Mouse (Mus musculus): ENCODE data around the gene Elp4. TPM values are rescaled to one million over a fixed set of nuclear protein-coding genes. Genes with fewer than 3 reads are reported as not detected.

The Elp4 gene
- polyA plus RNA-seq, 1 experiment from 2014 or later = 48.5 TPM

- Histone ChIP-seq H3K4me3 (no peak overlapping the region), H3K9ac (replicated peaks) (no peak overlapping the region), H3K4me2 (replicated peaks) (no peak overlapping the region), H3K4me1 (no peaks in the 10 kb centered on the region), H3K27me3 (no peaks in the 10 kb centered on the region), H3K36me3 (no peaks in the 10 kb centered on the region), H3K9me3 (no peaks in the 10 kb centered on the region), H3K27ac (replicated peaks) (no peak overlapping the region)
- WGBS = 93% methylated on average over 1 of the region's 1 CpGs
- no peak for ATAC-seq (ENCODE audit: low FRiP score, low read depth)
These were observed 31.0 kb downstream of the Elp4 start for GRCm38 (mm10) chr2:105873403-105873802.

- H3K4me1 ChIP-seq = no peaks in the 10 kb centered on the region
- H3K36me3 ChIP-seq = no peaks in the 10 kb centered on the region
- no peaks in the 10 kb centered on the region for H3K9me3 ChIP-seq
- H3K9ac ChIP-seq (replicated peaks) = no peak overlapping the region
- no peak for ATAC-seq (ENCODE audit: low FRiP score, low read depth)
- no peaks in the 10 kb centered on the region for H3K27me3 ChIP-seq
- H3K4me2 ChIP-seq (replicated peaks) = no peak overlapping the region
- no peak overlapping the region for H3K27ac ChIP-seq (replicated peaks)
- H3K4me3 ChIP-seq = no peak overlapping the region
- WGBS = 68% methylated on average over 2 of the region's 2 CpGs
These were observed 49.6 kb downstream of the Elp4 start for GRCm38 (mm10) chr2:105854740-105855139.

- Histone ChIP-seq H3K27ac (replicated peaks) (no peak overlapping the region), H3K9ac (replicated peaks) (no peak overlapping the region), H3K9me3 (no peaks in the 10 kb centered on the region), H3K4me1 (no peaks in the 10 kb centered on the region), H3K36me3 (no peaks in the 10 kb centered on the region), H3K27me3 (no peaks in the 10 kb centered on the region), H3K4me2 (replicated peaks) (no peak overlapping the region), H3K4me3 (no peak overlapping the region)
- WGBS = 88% methylated on average over 2 of the region's 2 CpGs
- no peak for ATAC-seq (ENCODE audit: low FRiP score, low read depth)
These were observed 51.4 kb downstream of the Elp4 start for GRCm38 (mm10) chr2:105852971-105853370.

- Histone ChIP-seq H3K27me3 (no peaks in the 10 kb centered on the region), H3K27ac (replicated peaks) (no peak overlapping the region), H3K9me3 (no peaks in the 10 kb centered on the region), H3K36me3 (no peaks in the 10 kb centered on the region), H3K9ac (replicated peaks) (no peak overlapping the region), H3K4me2 (replicated peaks) (no peak overlapping the region), H3K4me3 (no peak overlapping the region), H3K4me1 (no peaks in the 10 kb centered on the region)
- ATAC-seq (ENCODE audit: low FRiP score, low read depth) = no peak
These were observed 52.6 kb downstream of the Elp4 start for GRCm38 (mm10) chr2:105851714-105852293.

- Histone ChIP-seq H3K36me3 (no peaks in the 10 kb centered on the region), H3K4me2 (replicated peaks) (no peak overlapping the region), H3K27me3 (no peaks in the 10 kb centered on the region), H3K4me3 (no peak overlapping the region), H3K27ac (replicated peaks) (no peak overlapping the region), H3K9me3 (no peaks in the 10 kb centered on the region), H3K4me1 (no peaks in the 10 kb centered on the region), H3K9ac (replicated peaks) (no peak overlapping the region)
- 89% methylated on average over 5 of the region's 5 CpGs for WGBS
- no peak for ATAC-seq (ENCODE audit: low FRiP score, low read depth)
These were observed 61.2 kb downstream of the Elp4 start for GRCm38 (mm10) chr2:105843151-105843550.

- 91% methylated on average over 1 of the region's 1 CpGs for WGBS
- no peak overlapping the region for H3K9ac ChIP-seq (replicated peaks)
- H3K4me1 ChIP-seq = no peaks in the 10 kb centered on the region
- peaks cover 4% of the 10 kb centered on the region; the same call in 1 of the 2 replicates for H3K27me3 ChIP-seq
- no peak overlapping the region for H3K4me3 ChIP-seq
- no peak overlapping the region for H3K27ac ChIP-seq (replicated peaks)
- H3K9me3 ChIP-seq = no peaks in the 10 kb centered on the region
- no peak for ATAC-seq (ENCODE audit: low FRiP score, low read depth)
- H3K4me2 ChIP-seq (replicated peaks) = no peak overlapping the region
- H3K36me3 ChIP-seq = no peaks in the 10 kb centered on the region
These were observed 86.4 kb downstream of the Elp4 start for GRCm38 (mm10) chr2:105817965-105818364.

- Histone ChIP-seq H3K27ac (replicated peaks) (no peak overlapping the region), H3K4me1 (no peaks in the 10 kb centered on the region), H3K36me3 (no peaks in the 10 kb centered on the region), H3K27me3 (peaks cover 4% of the 10 kb centered on the region; the same call in 1 of the 2 replicates), H3K9me3 (no peaks in the 10 kb centered on the region), H3K9ac (replicated peaks) (no peak overlapping the region), H3K4me2 (replicated peaks) (no peak overlapping the region), H3K4me3 (no peak overlapping the region)
- 82% methylated on average over 3 of the region's 3 CpGs for WGBS
- no peak for ATAC-seq (ENCODE audit: low FRiP score, low read depth)
These were observed 89.2 kb downstream of the Elp4 start for GRCm38 (mm10) chr2:105815170-105815569.

- Histone ChIP-seq H3K4me1 (no peaks in the 10 kb centered on the region), H3K4me3 (no peak overlapping the region), H3K9ac (replicated peaks) (no peak overlapping the region), H3K27me3 (peaks cover 4% of the 10 kb centered on the region; the same call in 1 of the 2 replicates), H3K4me2 (replicated peaks) (no peak overlapping the region), H3K9me3 (no peaks in the 10 kb centered on the region), H3K36me3 (no peaks in the 10 kb centered on the region), H3K27ac (replicated peaks) (no peak overlapping the region)
- ATAC-seq (ENCODE audit: low FRiP score, low read depth) = no peak
- 69% methylated on average over 3 of the region's 3 CpGs for WGBS
These were observed 91.3 kb downstream of the Elp4 start for GRCm38 (mm10) chr2:105813041-105813440.

- Histone ChIP-seq H3K9me3 (no peaks in the 10 kb centered on the region), H3K9ac (replicated peaks) (no peak overlapping the region), H3K4me2 (replicated peaks) (no peak overlapping the region), H3K27me3 (peaks cover 15% of the 10 kb centered on the region), H3K27ac (replicated peaks) (no peak overlapping the region), H3K4me3 (no peak overlapping the region), H3K4me1 (peaks cover 3% of the 10 kb centered on the region; the same call in 1 of the 2 replicates), H3K36me3 (no peaks in the 10 kb centered on the region)
- 88% methylated on average over 2 of the region's 2 CpGs for WGBS
- no peak for ATAC-seq (ENCODE audit: low FRiP score, low read depth)
These were observed 94.1 kb downstream of the Elp4 start for GRCm38 (mm10) chr2:105810286-105810685.

GRCm38 (mm10) chr2:105806571-105806970, 97.8 kb downstream of the Elp4 start:
- Histone ChIP-seq H3K27me3 (peaks cover 19% of the 10 kb centered on the region), H3K4me1 (peaks cover 3% of the 10 kb centered on the region; the same call in 1 of the 2 replicates), H3K4me2 (replicated peaks) (no peak overlapping the region), H3K36me3 (no peaks in the 10 kb centered on the region), H3K9me3 (no peaks in the 10 kb centered on the region), H3K27ac (replicated peaks) (no peak overlapping the region), H3K4me3 (no peak overlapping the region), H3K9ac (replicated peaks) (no peak overlapping the region)
- WGBS = 84% methylated on average over 2 of the region's 2 CpGs
- ATAC-seq (ENCODE audit: low FRiP score, low read depth) = no peak

GRCm38 (mm10) chr2:105806047-105806446, 98.3 kb downstream of the Elp4 start:
- Histone ChIP-seq H3K9me3 (no peaks in the 10 kb centered on the region), H3K4me2 (replicated peaks) (no peak overlapping the region), H3K27ac (replicated peaks) (no peak overlapping the region), H3K27me3 (peaks cover 21% of the 10 kb centered on the region), H3K9ac (replicated peaks) (no peak overlapping the region), H3K4me1 (peaks cover 3% of the 10 kb centered on the region; the same call in 1 of the 2 replicates), H3K4me3 (no peak overlapping the region), H3K36me3 (no peaks in the 10 kb centered on the region)
- 94% methylated on average over 4 of the region's 4 CpGs for WGBS
- no peak for ATAC-seq (ENCODE audit: low FRiP score, low read depth)

- ATAC-seq (ENCODE audit: low FRiP score, low read depth) = no peak
- Histone ChIP-seq H3K9me3 (no peaks in the 10 kb centered on the region), H3K27me3 (peaks cover 24% of the 10 kb centered on the region), H3K4me2 (replicated peaks) (no peak overlapping the region), H3K9ac (replicated peaks) (no peak overlapping the region), H3K4me3 (no peak overlapping the region), H3K36me3 (no peaks in the 10 kb centered on the region), H3K4me1 (peaks cover 3% of the 10 kb centered on the region; the same call in 1 of the 2 replicates), H3K27ac (replicated peaks) (no peak overlapping the region)
These were observed 99.2 kb downstream of the Elp4 start for GRCm38 (mm10) chr2:105805210-105805609.

- Histone ChIP-seq H3K9me3 (no peaks in the 10 kb centered on the region), H3K36me3 (no peaks in the 10 kb centered on the region), H3K9ac (replicated peaks) (no peak overlapping the region), H3K4me3 (no peak overlapping the region), H3K27ac (replicated peaks) (no peak overlapping the region), H3K27me3 (peaks cover 24% of the 10 kb centered on the region), H3K4me2 (replicated peaks) (no peak overlapping the region), H3K4me1 (peaks cover 3% of the 10 kb centered on the region; the same call in 1 of the 2 replicates)
- 39% methylated on average over 10 of the region's 10 CpGs for WGBS
- ATAC-seq (ENCODE audit: low FRiP score, low read depth) = 0 out of 2 replicates have a peak, but pooled peaks have one; percentile 54
These were observed 99.9 kb downstream of the Elp4 start for GRCm38 (mm10) chr2:105804506-105804905.

Data from midbrain, embryonic 12.5 days (tissue).